Mouse (Mus musculus) forelimb bud, embryonic 11.5 days (tissue): Measurements from ENCODE around the gene Ceacam11.
"Not testable (repeated sequence)": the region's sequence is repeated elsewhere in the genome, so short reads cannot be mapped to it uniquely, and the experiment has no call there.

Source experiments
- DNase-seq: peaks from one replicate; pipeline ENCODE4 v3.0.0-alpha.2; 2012; ENCODE audit warnings: low read depth, low spot score

Ceacam11 gene

GRCm38 (mm10) chr7:17971824-17972223, at the start of gene Ceacam11:
Ceacam11 (plus strand) TSS chr7:17972124.
- no peak for DNase-seq

- not testable (repeated sequence) for DNase-seq
These were observed 29.2 kb downstream of the Ceacam11 start for GRCm38 (mm10) chr7:18001131-18001530.

- no peak for DNase-seq
These were observed 37.7 kb downstream of the Ceacam11 start, which contains the start of gene Ceacam13 for GRCm38 (mm10) chr7:18009589-18009988. Ceacam13 (plus strand) TSS chr7:18009889.
